Mouse (Mus musculus) intestine, embryonic 14.5 days (tissue): ENCODE results near the gene Ilk. TPM values are rescaled to one million over a fixed set of nuclear protein-coding genes. Genes with fewer than 3 reads are reported as not detected.
"Not testable (repeated sequence)": the region's sequence is repeated elsewhere in the genome, so short reads cannot be mapped to it uniquely, and the experiment has no call there.

Source experiments
- ATAC-seq: fragments of 200-750 bp; cut with Nextera tagmentation; replicated peaks from 2 replicates; pipeline ENCODE4 v1.8.0; 2017; ENCODE audit warnings: low read depth, moderate number of reproducible peaks, moderate TSS enrichment, moderate library complexity; ENCODE audit not compliant: low FRiP score, low TSS enrichment
- DNase-seq: peaks from one replicate; pipeline ENCODE4 v3.0.0-alpha.2; 2018; ENCODE audit warnings: low spot score
- H3K27ac ChIP-seq: fragments of 300-500 bp; sonication (generic); 2 replicates; pipeline ENCODE4 v1.5.1; 2014; ENCODE audit warnings: low read depth, mild to moderate bottlenecking, control low read depth
- H3K27me3 ChIP-seq: fragments of 300-500 bp; sonication (generic); replicated peaks from 2 replicates; pipeline ENCODE4 v1.6.1; 2014; ENCODE audit warnings: low read length, control low read depth; ENCODE audit not compliant: control insufficient read depth, insufficient read depth
- H3K36me3 ChIP-seq: fragments of 300-500 bp; sonication (generic); 2 replicates; pipeline ENCODE4 v1.6.1; 2014; ENCODE audit warnings: low read length, control low read depth; ENCODE audit not compliant: control insufficient read depth, insufficient read depth
- H3K4me1 ChIP-seq: fragments of 300-500 bp; sonication (generic); replicated peaks from 2 replicates; pipeline ENCODE4 v1.6.1; 2014; ENCODE audit warnings: low read length, control low read depth, mixed read lengths; ENCODE audit not compliant: control insufficient read depth, insufficient read depth
- H3K4me2 ChIP-seq: fragments of 300-500 bp; sonication (generic); 2 replicates; pipeline ENCODE4 v1.6.1; 2014; ENCODE audit warnings: low read length
- H3K4me3 ChIP-seq: fragments of 300-500 bp; sonication (generic); 2 replicates; pipeline ENCODE4 v1.5.1; 2014; ENCODE audit warnings: low read depth, low read length, control low read depth, mixed read lengths
- H3K9ac ChIP-seq: fragments of 300-500 bp; sonication (generic); 2 replicates; pipeline ENCODE4 v1.6.1; 2014; ENCODE audit warnings: mild to moderate bottlenecking, low read length
- H3K9me3 ChIP-seq: fragments of 300-500 bp; sonication (generic); 2 replicates; pipeline ENCODE4 v1.6.1; 2016; ENCODE audit warnings: low read length, control low read depth; ENCODE audit not compliant: control insufficient read depth
- WGBS: fragments of 180-500 bp; shearing (Covaris S2); extraction: QIAGEN DNeasy Blood & Tissue Kit; methylation state at CpG from one replicate; pipeline ENCODE4 v1.1.7; 2014; 5-methylcytosine and 5-hydroxymethylcytosine counted together
- polyA plus RNA-seq: library from polyadenylated mRNA; unstranded; fragments of >200 nt; fragmentation: Nextera tagmentation; extraction: Ambion mirVana; gene quantifications from 2 replicates; pipeline ENCODE4 v1.2.1, GENCODE M21; 2014

The Ilk gene
- polyA plus RNA-seq, 1 experiment from 2014 or later: 353 TPM

GRCm38 (mm10) chr7:105738948-105739347 is 2.6 kb downstream of the Ilk start:
- 3% methylated on average over 3 of the region's 3 CpGs for WGBS
- Histone ChIP-seq H3K27me3 (no peaks in the 10 kb centered on the region), H3K9me3 (no peaks in the 10 kb centered on the region), H3K27ac (peak overlapping the region; percentile 94), H3K4me2 (peak overlapping the region; percentile 73), H3K4me1 (peaks cover 23% of the 10 kb centered on the region), H3K36me3 (peaks cover 48% of the 10 kb centered on the region), H3K4me3 (peak overlapping the region; percentile 96), H3K9ac (peak overlapping the region; percentile 35)
- ATAC-seq (peak; percentile 44; the same call in 1 of the 2 replicates), DNase-seq (peak; percentile 75)

GRCm38 (mm10) chr7:105740089-105740795 is 3.9 kb downstream of the Ilk start:
- 91% methylated on average over 13 of the region's 13 CpGs for WGBS
- DNase-seq (no peak), ATAC-seq (no peak)
- Histone ChIP-seq H3K4me3 (no peak overlapping the region), H3K4me1 (peaks cover 26% of the 10 kb centered on the region), H3K36me3 (peaks cover 38% of the 10 kb centered on the region), H3K9me3 (no peaks in the 10 kb centered on the region), H3K27me3 (no peaks in the 10 kb centered on the region), H3K27ac (no peak overlapping the region), H3K9ac (no peak overlapping the region), H3K4me2 (no peak overlapping the region)

GRCm38 (mm10) chr7:105740851-105741250 is 4.5 kb downstream of the Ilk start:
- Histone ChIP-seq H3K36me3 (peaks cover 38% of the 10 kb centered on the region), H3K27ac (no peak overlapping the region), H3K9ac (no peak overlapping the region), H3K9me3 (no peaks in the 10 kb centered on the region), H3K4me3 (no peak overlapping the region), H3K4me2 (no peak overlapping the region), H3K4me1 (peaks cover 22% of the 10 kb centered on the region), H3K27me3 (no peaks in the 10 kb centered on the region)
- DNase-seq: no peak
- ATAC-seq: no peak
- 84% methylated on average over 6 of the region's 6 CpGs for WGBS

DNA sequence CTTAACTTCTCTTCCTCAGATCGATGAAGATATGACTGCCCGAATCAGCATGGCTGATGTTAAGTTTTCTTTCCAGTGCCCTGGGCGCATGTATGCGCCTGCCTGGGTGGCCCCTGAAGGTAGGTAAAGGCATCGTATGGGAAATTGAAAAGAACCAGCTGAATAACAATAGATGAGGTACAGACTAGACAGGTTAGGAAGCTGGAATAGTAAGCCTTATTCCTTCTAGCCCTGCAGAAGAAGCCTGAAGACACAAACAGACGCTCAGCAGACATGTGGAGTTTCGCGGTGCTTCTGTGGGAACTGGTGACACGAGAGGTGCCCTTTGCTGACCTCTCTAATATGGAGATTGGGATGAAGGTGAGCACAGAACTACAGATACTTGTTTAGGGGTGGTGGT is 5.6 kb downstream of the Ilk start:
- H3K9me3 ChIP-seq: no peaks in the 10 kb centered on the region
- ATAC-seq (no peak), DNase-seq (no peak)
- no peak overlapping the region for H3K4me3 ChIP-seq
- no peak overlapping the region for H3K4me2 ChIP-seq
- H3K9ac ChIP-seq: no peak overlapping the region
- H3K27me3 ChIP-seq: no peaks in the 10 kb centered on the region
- peaks cover 43% of the 10 kb centered on the region for H3K36me3 ChIP-seq
- 96% methylated on average over 9 of the region's 9 CpGs for WGBS
- no peak overlapping the region for H3K27ac ChIP-seq
- H3K4me1 ChIP-seq: peaks cover 22% of the 10 kb centered on the region

DNA sequence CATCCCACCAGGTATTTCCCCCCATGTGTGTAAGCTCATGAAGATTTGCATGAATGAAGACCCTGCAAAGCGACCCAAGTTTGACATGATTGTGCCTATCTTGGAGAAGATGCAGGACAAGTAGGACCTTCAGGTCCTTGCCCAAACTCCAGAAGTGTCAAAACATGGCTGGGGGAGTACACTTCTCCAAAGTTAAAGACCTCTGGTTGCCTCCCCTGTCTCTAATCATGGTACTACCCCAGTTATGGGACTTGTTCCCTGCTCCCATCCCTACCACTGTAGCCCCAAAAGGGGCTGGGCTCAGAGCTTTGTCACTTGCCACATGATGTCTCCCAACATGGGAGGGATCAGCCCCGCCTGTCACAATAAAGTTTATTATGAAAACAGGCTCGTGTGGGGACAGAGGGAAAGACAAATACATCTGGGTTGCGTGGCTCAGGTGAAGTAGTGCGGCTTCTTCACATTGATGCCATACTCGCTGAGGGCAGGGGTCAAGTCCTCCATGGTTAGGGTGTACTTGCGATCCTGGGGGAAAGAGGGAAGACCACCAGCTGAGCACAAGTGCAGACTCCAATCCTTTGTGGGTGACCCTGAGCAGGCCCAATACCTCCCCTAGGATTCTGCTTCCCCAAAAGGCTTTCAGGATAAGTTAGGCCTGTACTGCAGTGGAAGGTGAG is 6.3 kb downstream of the Ilk start:
- not testable (repeated sequence) for H3K27ac ChIP-seq, H3K27me3 ChIP-seq, H3K9ac ChIP-seq, DNase-seq, H3K9me3 ChIP-seq, ATAC-seq
- WGBS: 81% methylated on average over 7 of the region's 7 CpGs
- peak overlapping the region; percentile 85 for H3K4me2 ChIP-seq
- peaks cover 48% of the 10 kb centered on the region for H3K36me3 ChIP-seq
- 0 out of 2 replicates have a peak overlapping the region, but pooled peaks have one; percentile 89 for H3K4me3 ChIP-seq
- H3K4me1 ChIP-seq: peaks cover 19% of the 10 kb centered on the region

- WGBS: 34% methylated on average over 20 of the region's 20 CpGs
- ATAC-seq: not testable (repeated sequence)
Measured at GRCm38 (mm10) chr7:105743246-105743925, 7.0 kb downstream of the Ilk start.

GRCm38 (mm10) chr7:105743926-105744590 is 7.7 kb downstream of the Ilk start, which contains the start of gene Taf10:
TSS of gene Taf10 (minus strand) at chr7:105744361.
- WGBS: under 1% methylated on average over 61 of the region's 67 CpGs
- ATAC-seq: peak; percentile 95

More at GRCm38 (mm10) chr7:105743246-105743925, 7.0 kb downstream of the Ilk start:
- Histone ChIP-seq H3K36me3 (peaks cover 55% of the 10 kb centered on the region), H3K4me2 (peak overlapping the region; percentile 85), H3K4me3 (peak overlapping the region; percentile 89), H3K4me1 (peaks cover 17% of the 10 kb centered on the region), H3K27ac (peak overlapping the region; percentile 80; the same call in 1 of the 2 replicates), H3K9ac (peak overlapping the region; percentile 90)
- not testable (repeated sequence) for DNase-seq, H3K27me3 ChIP-seq, H3K9me3 ChIP-seq

DNA sequence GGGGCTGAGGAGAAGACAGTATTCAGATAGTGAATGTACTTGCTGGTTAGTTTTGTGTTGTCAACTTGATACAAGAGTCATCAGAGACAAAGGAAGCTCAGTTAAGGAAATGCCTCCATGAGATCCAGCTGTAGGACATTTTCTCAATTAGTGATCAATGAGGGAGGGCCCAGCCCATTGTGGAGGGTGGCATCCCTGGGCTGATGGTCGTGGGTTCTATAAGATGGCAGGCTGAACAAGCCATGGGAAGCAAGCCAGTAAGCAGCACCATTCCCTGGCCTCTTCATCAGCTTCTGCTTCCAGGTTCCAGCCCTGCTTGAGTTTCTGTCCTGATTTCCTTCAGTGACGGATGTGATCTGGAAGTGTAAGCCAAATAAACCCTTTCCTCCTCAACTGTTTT is 11.4 kb downstream of the Ilk start:
- Histone ChIP-seq H3K9me3 (no peaks in the 10 kb centered on the region), H3K4me3 (no peak overlapping the region), H3K27ac (no peak overlapping the region), H3K4me1 (peaks cover 11% of the 10 kb centered on the region; the same call in 1 of the 2 replicates), H3K9ac (no peak overlapping the region), H3K36me3 (peaks cover 28% of the 10 kb centered on the region), H3K27me3 (no peaks in the 10 kb centered on the region), H3K4me2 (no peak overlapping the region)
- no peak for ATAC-seq
- 71% methylated on average over 2 of the region's 2 CpGs for WGBS
- DNase-seq: no peak

More at GRCm38 (mm10) chr7:105743926-105744590, 7.7 kb downstream of the Ilk start, which contains the start of gene Taf10:
- peak; percentile 89 for DNase-seq
- Histone ChIP-seq H3K4me1 (peaks cover 12% of the 10 kb centered on the region; the same call in 1 of the 2 replicates), H3K9ac (peak within 1 kb of the TSS; percentile 90), H3K27me3 (no peaks in the 10 kb centered on the region), H3K9me3 (no peaks in the 10 kb centered on the region), H3K4me2 (peak within 1 kb of the TSS; percentile 85), H3K4me3 (peak within 1 kb of the TSS; percentile 89), H3K27ac (peak within 1 kb of the TSS; percentile 80), H3K36me3 (peaks cover 61% of the 10 kb centered on the region)
